Mouse (Mus musculus) layer of hippocampus, postnatal 10 days (tissue): ENCODE data around the gene Mthfd2. TPM values are rescaled to one million over a fixed set of nuclear protein-coding genes. Genes with fewer than 3 reads are reported as not detected.

ENCODE experiments used
- DNase-seq, 2 experiments: peaks; one replicate each; pipeline ENCODE4 v3.0.0; 2021; ENCODE audit warnings: low spot score in 2 of 2
- total RNA-seq, 2 experiments: library from RNA; stranded (reverse); gene quantifications; 2 replicates each; pipeline ENCODE4 v1.2.3; 2021

The Mthfd2 gene
- total RNA-seq, 2 experiments from 2014 or later, result 10.3 to 11.3 TPM

DNA sequence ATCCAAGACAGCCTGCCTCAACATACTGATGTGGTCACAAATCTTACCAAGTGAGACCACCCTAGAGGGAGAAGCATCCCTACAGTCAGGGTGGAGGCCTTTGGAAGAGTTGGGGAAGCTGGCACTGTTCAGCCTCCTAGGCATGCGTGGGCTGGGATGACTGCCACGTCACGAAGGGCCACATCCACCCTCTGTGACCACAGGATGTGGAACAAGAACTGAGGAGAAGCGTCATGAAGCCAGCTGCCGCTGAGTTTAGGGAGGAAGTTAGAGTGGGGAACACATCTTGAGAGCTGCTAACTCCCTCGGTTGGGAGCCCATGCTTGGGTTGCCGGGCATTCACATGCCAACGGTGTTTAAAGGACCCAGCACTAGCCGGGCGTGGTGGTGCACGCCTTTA lies 52.0 kb downstream of the Mthfd2 start:
- DNase-seq, result no peak

DNA sequence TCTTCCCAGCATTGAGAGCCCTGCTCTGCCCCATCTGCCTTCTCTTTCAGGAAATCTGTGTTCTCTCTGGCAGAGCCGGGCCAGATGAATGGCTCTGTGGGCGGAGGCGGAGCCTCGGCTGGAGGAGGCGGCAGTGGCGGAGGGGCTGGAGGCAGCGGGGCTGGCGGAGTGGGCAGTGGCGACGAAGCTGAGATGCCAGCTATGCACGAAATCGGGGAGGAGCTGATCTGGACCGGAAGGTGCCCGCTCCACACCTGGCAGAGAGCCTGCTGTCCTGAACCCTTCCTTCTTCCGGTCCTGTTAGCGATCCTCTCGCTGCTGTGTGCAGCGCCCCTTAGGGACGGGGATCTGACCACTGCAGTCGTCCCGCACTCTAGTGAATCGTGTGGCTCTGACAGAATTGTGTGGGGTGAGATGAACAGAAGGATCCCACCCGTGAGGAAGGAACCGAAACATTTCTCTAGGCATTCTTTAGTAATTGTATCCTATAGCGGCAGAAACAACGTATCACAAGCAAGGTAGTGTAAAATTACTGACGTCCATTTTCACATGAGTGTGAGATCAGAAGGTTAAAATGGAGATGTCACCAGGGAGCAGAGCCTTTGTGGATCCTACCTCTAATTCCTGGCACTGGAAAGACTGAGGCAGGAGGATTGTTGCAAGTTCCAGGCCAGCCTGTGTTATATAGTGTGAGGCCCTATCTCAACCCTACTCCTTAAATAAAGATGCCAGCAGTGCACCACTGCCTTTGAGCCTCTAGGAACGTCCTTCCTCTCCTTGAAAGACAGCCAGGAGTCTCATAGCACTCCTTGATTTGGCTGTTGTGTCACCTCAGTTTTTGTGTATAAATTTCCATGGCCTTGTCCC lies 57.3 kb downstream of the Mthfd2 start:
- DNase-seq, result peak; percentile 90 to 92

DNA sequence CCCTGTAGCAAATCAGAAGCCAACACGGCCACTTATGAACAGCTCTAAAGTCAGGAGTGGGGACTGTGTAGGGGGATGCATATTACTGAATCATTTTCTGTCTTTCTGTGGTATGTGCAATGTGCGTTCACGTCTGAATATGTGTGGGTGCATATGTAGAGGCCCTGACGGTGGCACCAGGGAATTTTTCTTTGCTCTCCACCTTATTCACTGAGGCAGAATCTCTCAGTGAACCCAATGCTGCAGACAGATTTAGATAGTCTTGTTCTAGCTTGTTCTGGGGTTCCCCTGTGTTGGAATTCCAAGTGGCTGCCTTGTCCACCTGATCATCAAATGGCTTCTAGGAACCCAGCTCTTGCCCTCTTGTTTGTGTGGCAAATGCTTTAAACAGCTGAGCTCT lies 58.1 kb downstream of the Mthfd2 start:
- peak; percentile 9 to 22 for DNase-seq

DNA sequence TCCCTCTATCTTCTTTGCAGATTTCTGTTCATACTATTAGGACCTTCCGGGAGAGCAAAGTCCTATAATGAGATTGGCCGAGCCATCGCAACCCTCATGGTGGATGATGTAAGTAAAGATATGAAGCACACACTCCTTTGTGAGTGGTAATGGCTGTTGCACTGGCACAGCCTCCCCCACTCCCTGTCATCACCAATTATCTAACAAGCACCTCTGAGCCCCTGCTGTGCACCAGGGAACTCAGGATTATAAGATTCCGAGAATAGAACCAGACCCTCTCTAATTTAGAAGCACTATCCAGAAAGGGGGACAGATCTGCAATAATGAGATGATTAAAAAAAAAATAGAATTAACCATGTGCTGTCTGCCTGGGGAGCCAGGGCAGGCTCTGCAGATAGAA lies 60.1 kb downstream of the Mthfd2 start:
- no peak for DNase-seq

DNA sequence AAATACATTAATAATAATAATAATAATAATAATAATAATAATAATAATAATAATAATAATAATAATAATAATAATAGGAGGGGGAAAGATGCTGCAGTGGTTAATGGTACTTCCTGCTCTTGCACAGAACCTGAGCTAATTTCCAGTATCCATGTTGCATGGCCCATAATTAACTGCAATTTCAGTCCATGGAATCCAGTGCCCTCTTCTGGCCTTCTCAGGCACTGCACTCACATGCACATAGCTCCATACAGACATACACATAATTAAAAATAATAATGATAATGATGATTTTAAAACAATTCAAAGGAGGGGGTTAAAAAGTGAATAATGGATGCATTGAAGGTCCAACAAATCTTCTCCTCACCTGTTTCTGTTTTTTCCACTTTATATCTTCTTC lies 60.5 kb downstream of the Mthfd2 start:
- DNase-seq, result peak; percentile 30 to 32

DNA sequence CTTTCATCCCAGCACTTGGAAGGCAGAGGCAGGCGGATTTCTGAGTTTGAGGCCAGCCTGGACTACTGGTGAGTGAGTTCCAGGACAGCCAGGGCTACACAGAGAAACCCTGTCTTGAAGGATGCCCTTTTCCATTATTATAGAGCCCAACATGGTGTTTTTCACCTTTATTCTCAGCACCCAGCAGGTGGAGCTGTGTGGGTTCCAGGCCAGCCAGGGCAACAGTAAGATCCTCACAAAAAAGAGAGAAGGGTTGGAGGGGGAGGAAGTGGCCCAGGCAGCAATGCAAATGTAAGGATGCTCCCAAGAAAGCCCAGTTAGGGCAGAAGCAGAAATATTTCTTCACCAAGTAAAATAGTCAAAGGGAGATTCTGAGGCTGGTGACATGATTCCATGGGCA lies 61.2 kb downstream of the Mthfd2 start:
- no peak for DNase-seq

Other genes starting within 250 kb of the Mthfd2 start
- gene Pcgf1, start 248.0 kb downstream of the Mthfd2 start, total RNA-seq, result 10 to 100 TPM; 18.8 to 22.2 TPM
- under 1 TPM; 0.42 to 0.46 TPM for gene Lbx2, start 239.5 kb downstream of the Mthfd2 start, total RNA-seq
- gene Ccdc142, start 224.3 kb downstream of the Mthfd2 start, total RNA-seq, result 10 to 100 TPM in 1 of 2 experiments, 1 to 10 TPM in 1; 5.9 to 12.0 TPM
- 1 to 10 TPM; 7.2 to 8.1 TPM for gene Gm42688, start 224.3 kb downstream of the Mthfd2 start, total RNA-seq
- 10 to 100 TPM; 55.6 to 58.1 TPM for gene Mrpl53, start 216.9 kb downstream of the Mthfd2 start, total RNA-seq
- 10 to 100 TPM; 27.7 to 30.3 TPM for gene Mogs, start 210.4 kb downstream of the Mthfd2 start, total RNA-seq
- 10 to 100 TPM; 68.6 to 72.7 TPM for gene Wbp1, start 204.3 kb downstream of the Mthfd2 start, total RNA-seq
- gene Ino80b, start 200.5 kb downstream of the Mthfd2 start, total RNA-seq, result 10 to 100 TPM; 21.6 to 22.6 TPM
- gene Rtkn, start 190.4 kb downstream of the Mthfd2 start, total RNA-seq, result 10 to 100 TPM; 36.2 to 36.5 TPM
- 10 to 100 TPM; 21.5 to 28.1 TPM for gene Wdr54, start 169.5 kb downstream of the Mthfd2 start, total RNA-seq
- gene 1700003E16Rik, start 169.5 kb downstream of the Mthfd2 start, total RNA-seq, result 10 to 100 TPM; 20.6 to 22.1 TPM
- gene Dctn1, start 160.0 kb downstream of the Mthfd2 start, total RNA-seq, result 100 to 1,000 TPM; 360 to 362 TPM
- gene Slc4a5, start 106.1 kb downstream of the Mthfd2 start, total RNA-seq, result 1 to 10 TPM in 1 of 2 experiments, under 1 TPM in 1; 0.31 to 2.9 TPM
- gene Mob1a, start 108 bp upstream of the Mthfd2 start, total RNA-seq, result 10 to 100 TPM; 24.2 to 25.0 TPM
- 10 to 100 TPM; 35.5 to 36.3 TPM for gene Bola3, start 23.2 kb upstream of the Mthfd2 start, total RNA-seq
- 100 to 1,000 TPM; 102 TPM for gene Tet3, start 133.2 kb upstream of the Mthfd2 start, total RNA-seq
- 10 to 100 TPM; 29.5 to 29.7 TPM for gene Dguok, start 181.1 kb upstream of the Mthfd2 start, total RNA-seq
- gene Actg2, start 210.4 kb upstream of the Mthfd2 start, total RNA-seq, result under 1 TPM; 0.55 to 0.98 TPM
- 10 to 100 TPM; 38.7 to 39.0 TPM for gene Stambp, start 246.8 kb upstream of the Mthfd2 start, total RNA-seq